In genomic region chr2:102378381-102378780, GRCm38 (mm10) we compare ENCODE assay signal across 16 mouse cellular contexts. TPM values are rescaled to one million over a fixed set of nuclear protein-coding genes. Genes with fewer than 3 reads are reported as not detected.
A peak's percentile ranks its signal among the peaks of the same experiment; 100 is the strongest.
DNase-seq lines count a peak whose midpoint lies in the region; ATAC-seq and TF ChIP-seq lines count a peak whose summit lies in the region.
"Had no signal": no experiment of that assay in that cellular context is flagged by ENCODE, and none has a peak within 500 bp of the region (broad histone marks: within the 10 kb centered on the region; RNA-seq: fewer than 3 reads in every experiment).

No protein-coding gene starts in this region.

- no peak for ATAC-seq in kidney, embryonic 15.5 days (replicated peaks; ENCODE audit: low FRiP score)
- ATAC-seq: Patski had no signal

- H3K27ac ChIP-seq in heart, adult 2 months = peak overlapping the region; percentile 57
- no peak overlapping the region for H3K27ac ChIP-seq in kidney, adult 2 months (ENCODE audit: insufficient read depth, low read depth, low read length)
- H3K27ac ChIP-seq in kidney, embryonic 15.5 days = no peak overlapping the region

- TF ChIP-seq EP300 in heart, adult 2 months (IDR thresholded peaks at IDR 0.05; ENCODE audit: insufficient read depth, low read depth, low read length) = no peak

- no peak overlapping the region for H3K9ac ChIP-seq in heart, adult 2 months (ENCODE audit: low read depth, low read length)
- H3K9ac ChIP-seq in kidney, embryonic 15.5 days = no peak overlapping the region

- no peak for DNase-seq in heart, adult 2 months
- no peak for DNase-seq in heart, postnatal 10 days
- peak; percentile 56 for DNase-seq in kidney, adult 2 months
- DNase-seq in kidney, adult 9 months = peak; percentile 53
- DNase-seq in kidney, postnatal 25 days = no peak
- DNase-seq: adrenal gland, adult 2 months; adrenal gland, adult 8-10 months; adrenal gland, postnatal 25 days; B cell, adult 2 months; cerebellum, adult 11 months; cerebellum, adult 11-12 months; cerebellum, adult 18-20 months had no signal

- H3K9me3 ChIP-seq in kidney, embryonic 15.5 days (replicated peaks) = no peaks in the 10 kb centered on the region
- H3K9me3 ChIP-seq: G1E had no signal

- TF ChIP-seq CTCF in heart, adult 2 months (IDR thresholded peaks at IDR 0.05) = no peak
- no peak for TF ChIP-seq CTCF in kidney, adult 2 months (conservative IDR thresholded peaks at IDR 0.05; ENCODE audit: insufficient read depth, insufficient read length, low read depth, low read length)

- H3K79me2 ChIP-seq in heart, adult 2 months (replicated peaks; ENCODE audit: control insufficient read depth, insufficient read depth, low read length) = peaks cover 6% of the 10 kb centered on the region

- no peak overlapping the region for H3K4me2 ChIP-seq in kidney, embryonic 15.5 days

- no peak for TF ChIP-seq POLR2A in heart, adult 2 months (IDR thresholded peaks at IDR 0.05; ENCODE audit: insufficient read depth, low read depth, low read length)
- TF ChIP-seq POLR2A in kidney, adult 2 months (IDR thresholded peaks at IDR 0.05; ENCODE audit: low read depth, low read length) = no peak

- H3K27me3 ChIP-seq in heart, adult 2 months (ENCODE audit: control insufficient read depth, insufficient read depth, low read length) = no peaks in the 10 kb centered on the region
- H3K27me3 ChIP-seq in kidney, adult 2 months (replicated peaks; ENCODE audit: control insufficient read depth, insufficient read depth, low read length) = no peaks in the 10 kb centered on the region
- H3K27me3 ChIP-seq in kidney, embryonic 15.5 days = no peaks in the 10 kb centered on the region
- H3K27me3 ChIP-seq: CH12.LX, Patski had no signal

- peaks cover 11% of the 10 kb centered on the region for H3K4me1 ChIP-seq in heart, adult 2 months (ENCODE audit: control insufficient read depth, insufficient read depth, low read length)
- H3K4me1 ChIP-seq in kidney, adult 2 months (ENCODE audit: control insufficient read depth, insufficient read depth, low read length) = peaks cover 27% of the 10 kb centered on the region
- peaks cover 11% of the 10 kb centered on the region for H3K4me1 ChIP-seq in kidney, embryonic 15.5 days

- WGBS in heart, adult 2 months = 89% methylated on average over 1 of the region's 1 CpGs
- 75% methylated on average over 1 of the region's 1 CpGs for WGBS in kidney, adult 2 months
- WGBS in kidney, embryonic 15.5 days = 76% methylated on average over 1 of the region's 1 CpGs

- H3K4me3 ChIP-seq in heart, adult 2 months = no peak overlapping the region
- H3K4me3 ChIP-seq in kidney, adult 2 months (ENCODE audit: insufficient read depth, low read depth, low read length) = no peak overlapping the region
- H3K4me3 ChIP-seq in kidney, embryonic 15.5 days (replicated peaks) = no peak overlapping the region

- H3K36me3 ChIP-seq in heart, adult 2 months (ENCODE audit: control insufficient read depth, insufficient read depth, low read length) = peaks cover 17% of the 10 kb centered on the region
- no peaks in the 10 kb centered on the region for H3K36me3 ChIP-seq in kidney, adult 2 months (ENCODE audit: control insufficient read depth, insufficient read depth, low read length)
- H3K36me3 ChIP-seq in kidney, embryonic 15.5 days = peaks cover 16% of the 10 kb centered on the region; the same call in 1 of the 2 replicates

- intact Hi-C loops in heart, adult 2 months (cut with DNase I) = loop anchor here (5.0 kb wide), 1 partner anchor 66 kb away; no protein-coding TSS in a partner anchor
- intact Hi-C loops in heart, postnatal 10 days (cut with DNase I) = no loop called here

RNA-seq across cellular contexts. Expression of gene Trim44, which starts 29.2 kb away (rescaled TPM):
- 10 to 100 TPM; 27.7 to 28.8 TPM for total RNA-seq in heart, adult 2 months (2021)
- 13.0 and 23.6 TPM in 2 replicates for polyA plus RNA-seq in heart, adult 2 months (2012; rRNA removed)
- total RNA-seq in heart, postnatal 10 days (2021) = 10 to 100 TPM; 38.6 to 40.6 TPM
- polyA plus RNA-seq in kidney, adult 2 months (2012; rRNA removed) = 31.2 and 35.6 TPM in 2 replicates
- 27.3 and 29.0 TPM in 2 replicates for polyA plus RNA-seq in kidney, embryonic 15.5 days (2015; fragmentation: Nextera tagmentation; extraction: Ambion mirVana)

Comparison
In these comparisons a context has a peak if more than half of its experiments do, and no peak if none do; other contexts are left out.
1. DNase-seq: peak in kidney, adult 2 months (single experiment) and kidney, adult 9 months (single experiment); none in heart, adult 2 months (0 of 2), heart, postnatal 10 days (0 of 2) and kidney, postnatal 25 days (0 of 2).